Mouse (Mus musculus): Measurements from ENCODE around the gene Adssl1. TPM values are rescaled to one million over a fixed set of nuclear protein-coding genes. Genes with fewer than 3 reads are reported as not detected.

The Adssl1 gene
- total RNA-seq, 4 experiments from 2014 or later = 184 to 207 (median 193) TPM

GRCm38 (mm10) chr12:112592985-112593734 lies 26.7 kb upstream of the Adssl1 start:
- DNase-seq (ENCODE audit: low spot score) = no peak

- no peak for DNase-seq (ENCODE audit: low spot score)
Measured at GRCm38 (mm10) chr12:112593951-112594915, 25.6 kb upstream of the Adssl1 start.

- no peak for DNase-seq (ENCODE audit: low spot score)
Measured at GRCm38 (mm10) chr12:112594989-112595388, 24.9 kb upstream of the Adssl1 start.

GRCm38 (mm10) chr12:112595626-112596025 lies 24.2 kb upstream of the Adssl1 start:
- DNase-seq (ENCODE audit: low spot score) = peak; percentile 56

GRCm38 (mm10) chr12:112596454-112596853 lies 23.4 kb upstream of the Adssl1 start:
- no peak for DNase-seq (ENCODE audit: low spot score)

GRCm38 (mm10) chr12:112596891-112597500 lies 22.8 kb upstream of the Adssl1 start:
- no peak for DNase-seq (ENCODE audit: low spot score)

GRCm38 (mm10) chr12:112597618-112598017 lies 22.2 kb upstream of the Adssl1 start:
- DNase-seq (ENCODE audit: low spot score) = no peak

GRCm38 (mm10) chr12:112599198-112599597 lies 20.6 kb upstream of the Adssl1 start:
- no peak for DNase-seq (ENCODE audit: low spot score)

GRCm38 (mm10) chr12:112599942-112600611 lies 19.8 kb upstream of the Adssl1 start:
- DNase-seq (ENCODE audit: low spot score) = no peak

GRCm38 (mm10) chr12:112604022-112604421 lies 15.8 kb upstream of the Adssl1 start:
- no peak for DNase-seq (ENCODE audit: low spot score)

GRCm38 (mm10) chr12:112604709-112605649 lies 14.9 kb upstream of the Adssl1 start:
- no peak for DNase-seq (ENCODE audit: low spot score)

- peak; percentile 73 for DNase-seq (ENCODE audit: low spot score)
Measured at GRCm38 (mm10) chr12:112605766-112606165, 14.1 kb upstream of the Adssl1 start.

- no peak for DNase-seq (ENCODE audit: low spot score)
Measured at GRCm38 (mm10) chr12:112606998-112607397, 12.8 kb upstream of the Adssl1 start.

- no peak for DNase-seq (ENCODE audit: low spot score)
Measured at GRCm38 (mm10) chr12:112609031-112609430, 10.8 kb upstream of the Adssl1 start.

GRCm38 (mm10) chr12:112616668-112617067 lies 3.2 kb upstream of the Adssl1 start:
- DNase-seq (ENCODE audit: low spot score) = no peak

- no peak for DNase-seq (ENCODE audit: low spot score)
Measured at GRCm38 (mm10) chr12:112617184-112617583, 2.7 kb upstream of the Adssl1 start.

- DNase-seq (ENCODE audit: low spot score) = peak; percentile 58
Measured at GRCm38 (mm10) chr12:112617898-112618380, 1.9 kb upstream of the Adssl1 start.

- peak; percentile 63 for DNase-seq (ENCODE audit: low spot score)
Measured at GRCm38 (mm10) chr12:112618981-112619685, 712 bp upstream of the Adssl1 start.

GRCm38 (mm10) chr12:112620354-112621061 lies 663 bp downstream of the Adssl1 start:
- DNase-seq (ENCODE audit: low spot score) = no peak

Data from heart, adult 8-10 months (tissue).